Mouse (Mus musculus): ENCODE data around the gene Otud3. TPM values are rescaled to one million over a fixed set of nuclear protein-coding genes. Genes with fewer than 3 reads are reported as not detected.

Gene Otud3
- polyA plus RNA-seq, 1 experiment = 74.6 TPM

GRCm38 (mm10) chr4:138889635-138890034 is 24.1 kb downstream of the Otud3 start:
- TF ChIP-seq POLR2A (IDR thresholded peaks at IDR 0.05; ENCODE audit: control insufficient read depth, low read depth, low read length) (no peak), CTCF (IDR thresholded peaks at IDR 0.05; ENCODE audit: control insufficient read depth, insufficient read depth, insufficient replicate concordance, low read depth, low read length) (no peak)
- Histone ChIP-seq H3K27ac (ENCODE audit: control insufficient read depth, insufficient read depth, low read depth, low read length) (no peak overlapping the region), H3K36me3 (ENCODE audit: control insufficient read depth, insufficient read depth, low read length) (no peaks in the 10 kb centered on the region; the same call in 1 of the 2 replicates), H3K4me3 (ENCODE audit: control insufficient read depth, low read depth, low read length) (no peak overlapping the region), H3K27me3 (ENCODE audit: control insufficient read depth, insufficient read depth, low read length) (no peaks in the 10 kb centered on the region), H3K4me1 (ENCODE audit: control insufficient read depth, insufficient read depth, low read length) (no peaks in the 10 kb centered on the region)

- H3K36me3 ChIP-seq (ENCODE audit: control insufficient read depth, insufficient read depth, low read length) = no peaks in the 10 kb centered on the region; the same call in 1 of the 2 replicates
- H3K27ac ChIP-seq (ENCODE audit: control insufficient read depth, insufficient read depth, low read depth, low read length) = no peak overlapping the region
- TF ChIP-seq CTCF (IDR thresholded peaks at IDR 0.05; ENCODE audit: control insufficient read depth, insufficient read depth, insufficient replicate concordance, low read depth, low read length) = no peak
- no peak for TF ChIP-seq POLR2A (IDR thresholded peaks at IDR 0.05; ENCODE audit: control insufficient read depth, low read depth, low read length)
- no peaks in the 10 kb centered on the region for H3K27me3 ChIP-seq (ENCODE audit: control insufficient read depth, insufficient read depth, low read length)
- no peak overlapping the region for H3K4me3 ChIP-seq (ENCODE audit: control insufficient read depth, low read depth, low read length)
- H3K4me1 ChIP-seq (ENCODE audit: control insufficient read depth, insufficient read depth, low read length) = no peaks in the 10 kb centered on the region
These were observed 24.6 kb downstream of the Otud3 start for GRCm38 (mm10) chr4:138889165-138889564.

- Histone ChIP-seq H3K4me1 (ENCODE audit: control insufficient read depth, insufficient read depth, low read length) (no peaks in the 10 kb centered on the region), H3K27me3 (ENCODE audit: control insufficient read depth, insufficient read depth, low read length) (no peaks in the 10 kb centered on the region), H3K27ac (ENCODE audit: control insufficient read depth, insufficient read depth, low read depth, low read length) (no peak overlapping the region), H3K36me3 (ENCODE audit: control insufficient read depth, insufficient read depth, low read length) (no peaks in the 10 kb centered on the region), H3K4me3 (ENCODE audit: control insufficient read depth, low read depth, low read length) (no peak overlapping the region)
- TF ChIP-seq POLR2A (IDR thresholded peaks at IDR 0.05; ENCODE audit: control insufficient read depth, low read depth, low read length) = no peak
- TF ChIP-seq CTCF (IDR thresholded peaks at IDR 0.05; ENCODE audit: control insufficient read depth, insufficient read depth, insufficient replicate concordance, low read depth, low read length) = peak; percentile 83; the same call in 1 of the 2 replicates
These were observed 29.5 kb downstream of the Otud3 start for GRCm38 (mm10) chr4:138884261-138884660.

- Histone ChIP-seq H3K36me3 (ENCODE audit: control insufficient read depth, insufficient read depth, low read length) (no peaks in the 10 kb centered on the region), H3K27ac (ENCODE audit: control insufficient read depth, insufficient read depth, low read depth, low read length) (no peak overlapping the region), H3K4me1 (ENCODE audit: control insufficient read depth, insufficient read depth, low read length) (no peaks in the 10 kb centered on the region), H3K27me3 (ENCODE audit: control insufficient read depth, insufficient read depth, low read length) (no peaks in the 10 kb centered on the region), H3K4me3 (ENCODE audit: control insufficient read depth, low read depth, low read length) (no peak overlapping the region)
- TF ChIP-seq POLR2A (IDR thresholded peaks at IDR 0.05; ENCODE audit: control insufficient read depth, low read depth, low read length) (no peak), CTCF (IDR thresholded peaks at IDR 0.05; ENCODE audit: control insufficient read depth, insufficient read depth, insufficient replicate concordance, low read depth, low read length) (no peak)
These were observed 31.6 kb downstream of the Otud3 start for GRCm38 (mm10) chr4:138882179-138882578.

GRCm38 (mm10) chr4:138880811-138881584 is 32.7 kb downstream of the Otud3 start:
- no peaks in the 10 kb centered on the region for H3K36me3 ChIP-seq (ENCODE audit: control insufficient read depth, insufficient read depth, low read length)
- no peak overlapping the region for H3K4me3 ChIP-seq (ENCODE audit: control insufficient read depth, low read depth, low read length)
- H3K27ac ChIP-seq (ENCODE audit: control insufficient read depth, insufficient read depth, low read depth, low read length) = no peak overlapping the region
- no peaks in the 10 kb centered on the region for H3K27me3 ChIP-seq (ENCODE audit: control insufficient read depth, insufficient read depth, low read length)
- H3K4me1 ChIP-seq (ENCODE audit: control insufficient read depth, insufficient read depth, low read length) = no peaks in the 10 kb centered on the region
- TF ChIP-seq CTCF (IDR thresholded peaks at IDR 0.05; ENCODE audit: control insufficient read depth, insufficient read depth, insufficient replicate concordance, low read depth, low read length) (no peak), POLR2A (IDR thresholded peaks at IDR 0.05; ENCODE audit: control insufficient read depth, low read depth, low read length) (no peak)

DNA sequence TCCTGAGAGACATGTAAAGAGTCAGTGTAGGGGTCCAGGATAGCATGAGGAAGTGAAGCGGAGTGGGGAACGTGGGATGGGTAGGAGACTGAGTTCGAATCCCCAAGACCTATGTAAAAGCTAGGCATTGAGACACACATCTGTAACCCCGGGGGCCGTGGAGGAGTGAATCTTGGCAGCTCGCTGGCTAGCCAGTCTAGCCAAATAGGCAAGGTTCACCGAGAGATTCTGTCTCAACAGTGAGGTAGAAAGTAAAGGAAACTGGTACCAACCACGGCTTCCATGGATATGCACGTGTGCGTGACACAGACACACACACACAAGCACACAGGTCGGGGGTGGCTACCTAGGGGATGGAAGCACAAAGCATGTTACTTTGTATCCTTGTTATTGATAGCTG is 33.9 kb downstream of the Otud3 start:
- TF ChIP-seq CTCF (IDR thresholded peaks at IDR 0.05; ENCODE audit: control insufficient read depth, insufficient read depth, insufficient replicate concordance, low read depth, low read length) (no peak), POLR2A (IDR thresholded peaks at IDR 0.05; ENCODE audit: control insufficient read depth, low read depth, low read length) (no peak)
- Histone ChIP-seq H3K27ac (ENCODE audit: control insufficient read depth, insufficient read depth, low read depth, low read length) (no peak overlapping the region), H3K4me1 (ENCODE audit: control insufficient read depth, insufficient read depth, low read length) (no peaks in the 10 kb centered on the region), H3K36me3 (ENCODE audit: control insufficient read depth, insufficient read depth, low read length) (no peaks in the 10 kb centered on the region), H3K4me3 (ENCODE audit: control insufficient read depth, low read depth, low read length) (no peak overlapping the region), H3K27me3 (ENCODE audit: control insufficient read depth, insufficient read depth, low read length) (no peaks in the 10 kb centered on the region)

GRCm38 (mm10) chr4:138878783-138879182 is 35.0 kb downstream of the Otud3 start:
- TF ChIP-seq POLR2A (IDR thresholded peaks at IDR 0.05; ENCODE audit: control insufficient read depth, low read depth, low read length) (no peak), CTCF (IDR thresholded peaks at IDR 0.05; ENCODE audit: control insufficient read depth, insufficient read depth, insufficient replicate concordance, low read depth, low read length) (no peak)
- H3K4me1 ChIP-seq (ENCODE audit: control insufficient read depth, insufficient read depth, low read length) = no peaks in the 10 kb centered on the region
- no peak overlapping the region for H3K27ac ChIP-seq (ENCODE audit: control insufficient read depth, insufficient read depth, low read depth, low read length)
- H3K4me3 ChIP-seq (ENCODE audit: control insufficient read depth, low read depth, low read length) = no peak overlapping the region
- no peaks in the 10 kb centered on the region for H3K36me3 ChIP-seq (ENCODE audit: control insufficient read depth, insufficient read depth, low read length)
- H3K27me3 ChIP-seq (ENCODE audit: control insufficient read depth, insufficient read depth, low read length) = no peaks in the 10 kb centered on the region

All from testis, adult 2 months (tissue).